Mouse (Mus musculus) left cerebral cortex, postnatal 25 days (tissue): ENCODE data around the gene Sox6. TPM values are rescaled to one million over a fixed set of nuclear protein-coding genes. Genes with fewer than 3 reads are reported as not detected.
A peak's percentile ranks its signal among the peaks of the same experiment; 100 is the strongest.

Experiments used
- DNase-seq, 2 experiments: peaks; one replicate each; pipeline ENCODE4 v3.0.0; 2022; ENCODE audit warnings: low spot score in 2 of 2, mixed read lengths in 1 of 2
- intact Hi-C: fragments of 180-260 bp; cut with DNase I; formaldehyde crosslinking; loops from one replicate; pipeline ENCODE4 v1.15.1; 2025
- total RNA-seq, 2 experiments: library from RNA; stranded (reverse); gene quantifications; 2 replicates each; pipeline ENCODE4 v1.2.3; 2021

The Sox6 gene
- total RNA-seq, 2 experiments from 2014 or later = 25.7 to 33.0 TPM

GRCm38 (mm10) chr7:116002726-116003125 lies 35.9 kb downstream of the Sox6 start:
- no peak for DNase-seq
- intact Hi-C loops = no loop called here

- no peak for DNase-seq
- intact Hi-C loops = no loop called here
Measured at GRCm38 (mm10) chr7:115988109-115988779, 50.4 kb downstream of the Sox6 start.

GRCm38 (mm10) chr7:115985716-115986115 lies 52.9 kb downstream of the Sox6 start:
- intact Hi-C loops = no loop called here

DNA sequence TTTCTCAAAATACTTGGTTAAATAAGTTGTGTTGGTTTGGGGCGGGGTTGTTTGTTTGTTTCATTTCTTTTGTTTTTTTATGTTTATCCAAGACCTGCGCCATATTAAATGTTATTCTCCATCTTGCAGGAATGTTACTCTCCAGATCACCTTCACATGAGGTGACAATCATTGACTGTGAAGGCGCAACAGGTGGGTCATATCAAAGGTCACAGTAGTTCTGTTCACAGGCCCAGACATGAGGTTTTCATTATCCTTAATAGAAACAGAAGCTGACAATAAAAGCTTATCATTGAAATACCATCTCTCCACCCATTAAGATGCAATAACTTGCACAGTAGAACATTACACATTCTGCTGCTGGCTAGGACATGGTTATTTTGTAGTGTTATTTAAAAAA lies 54.5 kb downstream of the Sox6 start:
- DNase-seq = no peak
- intact Hi-C loops = no loop called here

More at GRCm38 (mm10) chr7:115985716-115986115, 52.9 kb downstream of the Sox6 start:
- no peak for DNase-seq

DNA sequence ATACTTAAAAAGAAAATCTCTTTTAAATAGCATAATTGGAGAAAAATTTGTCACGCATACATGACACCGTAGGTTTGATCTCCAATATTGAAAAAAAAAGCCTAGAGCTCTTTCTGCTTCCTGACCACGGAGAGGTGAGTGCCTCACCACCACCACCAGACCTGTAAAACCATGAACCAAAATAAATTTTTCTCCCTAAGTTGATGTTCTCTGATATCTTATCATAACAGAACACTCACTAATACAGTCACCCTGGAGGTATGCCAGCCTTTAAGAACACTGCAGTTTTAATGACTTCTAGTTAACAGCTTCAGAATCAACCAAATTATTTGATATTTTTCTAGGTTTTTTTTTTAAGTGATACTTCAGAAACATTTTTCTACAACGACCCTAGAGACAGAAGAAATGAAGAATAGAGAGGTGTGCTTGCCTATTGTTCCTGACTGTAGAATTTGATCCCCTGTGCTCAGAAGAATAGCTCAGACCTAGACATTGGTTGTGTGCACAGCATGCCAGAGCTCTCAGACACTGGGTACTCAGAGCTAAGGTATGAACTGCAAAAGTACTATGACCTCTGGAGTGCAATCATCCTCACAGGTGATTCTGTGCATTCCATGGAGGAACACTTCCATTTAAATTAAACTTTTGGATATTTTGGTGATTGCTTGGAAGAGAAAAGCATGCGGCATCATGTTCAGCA lies 58.6 kb downstream of the Sox6 start:
- intact Hi-C loops = no loop called here
- DNase-seq = no peak

DNA sequence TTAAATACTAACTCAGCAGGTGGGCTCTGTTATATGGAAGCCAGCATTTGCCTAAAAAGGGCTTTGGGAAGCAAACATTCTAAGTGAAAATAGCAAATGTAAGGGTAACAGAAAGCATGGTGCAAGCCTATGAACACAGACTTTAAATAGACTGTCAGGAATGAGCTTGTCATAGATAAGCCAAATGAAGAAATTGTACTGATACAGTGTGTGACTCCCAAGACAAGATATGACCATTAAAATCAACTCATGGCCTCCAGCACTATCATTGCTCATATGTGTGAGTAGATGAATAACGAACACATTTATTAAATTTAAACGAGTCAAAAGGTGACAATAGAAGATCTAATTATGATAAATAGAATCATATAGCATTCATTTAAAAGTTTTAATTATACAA lies 64.1 kb downstream of the Sox6 start:
- intact Hi-C loops = no loop called here
- no peak for DNase-seq

DNA sequence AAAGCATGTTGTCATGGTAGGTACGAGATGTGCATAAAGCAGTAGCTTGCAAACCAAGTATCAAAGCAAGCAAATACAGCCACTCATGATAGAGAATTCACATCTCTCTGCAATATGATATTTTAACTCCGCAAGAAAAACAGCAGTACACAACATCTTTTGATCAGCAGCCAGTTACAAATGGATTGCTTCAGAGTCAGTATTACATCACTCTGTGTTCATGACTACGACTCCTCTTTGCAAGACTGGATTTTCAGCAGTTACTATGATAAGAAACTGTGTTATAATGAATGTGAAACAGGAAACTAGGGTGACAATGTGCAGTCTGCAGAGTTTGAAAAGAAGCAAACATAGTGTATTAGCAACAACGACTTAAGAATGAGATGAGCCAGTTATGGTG lies 71.4 kb downstream of the Sox6 start:
- DNase-seq = no peak
- intact Hi-C loops = no loop called here

DNA sequence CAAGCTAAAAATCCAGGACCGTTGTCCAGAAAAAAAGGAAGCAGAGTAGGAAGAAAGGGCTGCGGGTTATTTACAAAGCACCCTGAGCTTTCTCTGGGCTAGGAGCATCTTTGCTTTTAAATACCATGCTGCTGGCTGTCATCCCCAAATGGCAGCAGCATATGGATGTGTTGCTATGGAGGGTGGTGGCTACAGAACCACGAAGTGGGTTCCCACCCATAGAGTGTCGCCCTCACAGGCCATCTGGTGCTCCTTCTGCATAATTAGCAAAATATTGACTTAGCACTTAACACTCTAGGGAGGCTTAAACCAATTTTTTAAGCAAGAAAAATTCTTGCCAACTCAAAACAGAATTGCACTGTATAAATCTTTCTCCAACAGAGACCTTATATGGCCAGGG lies 72.4 kb downstream of the Sox6 start:
- peak; percentile 40 to 86 for DNase-seq
- intact Hi-C loops = no loop called here

DNA sequence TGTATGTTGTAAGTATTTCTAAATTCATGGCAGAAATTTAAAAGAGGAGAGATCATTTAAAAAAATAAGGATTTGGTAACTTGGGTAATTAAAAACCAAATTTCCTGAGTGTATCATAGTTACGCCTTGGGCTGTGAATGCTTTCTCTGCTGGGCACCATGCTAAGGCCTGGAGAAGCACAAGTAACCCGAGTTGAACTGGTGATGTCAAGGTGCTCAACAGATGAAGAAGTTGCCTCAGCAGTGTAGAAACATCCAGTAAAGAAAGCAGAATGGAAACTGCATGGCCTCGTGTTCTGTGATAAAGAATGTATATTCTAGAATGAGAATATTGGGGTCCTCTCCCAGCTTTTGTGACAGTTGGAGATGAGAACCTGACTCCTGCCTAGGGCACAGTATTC lies 85.5 kb downstream of the Sox6 start:
- DNase-seq = no peak
- intact Hi-C loops = no loop called here

DNA sequence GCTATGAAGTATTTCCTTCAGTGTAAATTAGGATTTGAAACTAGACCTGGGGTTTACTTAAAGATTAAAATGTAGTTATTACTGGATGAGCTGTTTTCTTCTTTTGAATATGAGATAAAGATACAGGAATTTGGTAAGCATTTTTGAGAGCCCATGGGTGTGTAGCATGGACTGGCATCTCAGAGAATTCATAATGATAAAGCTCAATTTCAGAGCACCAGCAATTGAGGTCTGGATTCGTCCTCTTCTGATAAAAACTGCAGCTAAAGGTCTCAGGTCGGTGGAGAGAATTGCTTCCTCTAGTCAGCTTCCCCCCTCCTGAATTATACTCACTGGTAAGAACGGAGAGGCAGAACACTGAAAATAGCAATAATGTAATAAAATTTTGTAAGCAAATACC lies 86.4 kb downstream of the Sox6 start:
- intact Hi-C loops = no loop called here
- no peak for DNase-seq

- intact Hi-C loops = no loop called here
- DNase-seq = no peak
Measured at GRCm38 (mm10) chr7:115951689-115952088, 86.9 kb downstream of the Sox6 start.

DNA sequence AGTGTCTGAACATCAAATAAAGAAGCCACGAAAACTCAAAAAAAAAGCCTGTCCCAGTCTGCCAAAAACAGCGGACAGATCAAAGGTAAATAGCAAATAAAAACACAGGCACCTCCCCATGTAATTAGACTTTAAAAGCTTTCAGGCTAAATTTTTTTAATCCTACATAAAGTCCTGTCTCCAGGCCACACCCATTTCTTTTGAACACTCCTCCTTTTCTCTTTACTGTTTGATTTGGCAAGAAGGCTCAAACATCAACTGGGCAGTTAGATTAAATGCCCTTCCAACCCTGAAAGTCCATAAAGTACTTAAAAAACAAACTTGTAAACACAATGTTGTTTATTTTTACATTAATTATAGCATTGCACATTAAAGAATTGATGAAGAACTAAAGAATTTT lies 90.7 kb downstream of the Sox6 start:
- DNase-seq = no peak
- intact Hi-C loops = no loop called here

DNA sequence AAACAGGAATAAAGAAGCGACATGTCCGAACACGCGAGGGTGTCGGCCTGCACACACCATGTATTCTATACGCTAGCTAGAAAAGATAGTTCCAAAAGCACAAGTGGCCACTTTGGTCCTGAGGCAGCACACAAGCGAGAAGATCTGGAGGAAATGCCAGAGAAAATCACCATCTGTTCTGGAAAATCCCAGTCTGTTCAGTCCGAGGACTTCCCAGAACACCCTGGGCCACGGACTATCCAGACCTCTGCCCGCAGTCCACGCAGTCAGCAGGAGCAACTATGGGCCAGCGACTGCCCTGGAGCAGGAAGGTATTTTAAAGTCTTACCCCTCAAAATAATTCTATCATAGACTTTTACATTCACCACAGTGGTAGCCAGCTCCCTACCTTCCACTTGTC lies 92.0 kb downstream of the Sox6 start:
- no peak for DNase-seq
- intact Hi-C loops = no loop called here

- no peak for DNase-seq
- intact Hi-C loops = no loop called here
Measured at GRCm38 (mm10) chr7:115945516-115945915, 93.1 kb downstream of the Sox6 start.

DNA sequence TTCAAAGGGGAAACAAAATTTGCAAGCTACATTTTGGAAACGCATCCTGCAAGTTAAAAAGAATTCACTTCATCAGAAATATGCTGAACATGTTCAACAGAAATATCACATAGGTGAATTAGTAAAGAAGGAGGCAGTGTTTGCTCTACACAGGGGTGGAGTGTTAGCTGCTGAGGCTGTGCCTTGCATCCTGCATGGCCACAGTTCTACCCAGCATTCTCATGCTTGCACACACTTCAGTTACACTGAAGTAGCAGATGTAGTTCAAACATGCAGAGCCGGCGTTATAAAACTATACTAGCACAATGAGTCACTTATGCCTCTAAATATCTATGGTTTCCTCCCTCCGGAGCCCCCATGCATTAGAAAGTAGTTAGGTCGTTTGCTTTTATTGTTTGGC lies 94.3 kb downstream of the Sox6 start:
- intact Hi-C loops = no loop called here
- no peak for DNase-seq

- intact Hi-C loops = no loop called here
- no peak for DNase-seq
Measured at GRCm38 (mm10) chr7:115941766-115942165, 96.8 kb downstream of the Sox6 start.

DNA sequence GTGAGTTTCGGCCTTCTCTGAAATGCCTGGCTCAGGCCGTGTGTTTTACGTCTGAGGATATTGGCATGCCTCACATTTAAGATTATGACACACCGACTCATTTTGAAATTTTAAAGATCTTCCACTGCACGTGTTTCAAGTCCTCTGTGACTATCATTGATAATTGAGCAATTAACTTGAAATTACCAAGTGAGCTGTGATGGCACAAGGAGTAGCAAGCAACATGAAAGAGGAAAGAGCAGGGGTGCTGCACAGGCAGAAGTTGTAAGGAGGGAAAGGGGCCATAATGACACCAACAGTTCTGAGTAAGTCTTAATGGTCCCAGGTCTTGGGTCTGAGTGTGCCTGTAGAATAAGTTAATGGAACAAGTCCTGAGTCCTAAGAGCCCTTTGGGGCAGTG lies 99.3 kb downstream of the Sox6 start:
- intact Hi-C loops = no loop called here
- no peak for DNase-seq

DNA sequence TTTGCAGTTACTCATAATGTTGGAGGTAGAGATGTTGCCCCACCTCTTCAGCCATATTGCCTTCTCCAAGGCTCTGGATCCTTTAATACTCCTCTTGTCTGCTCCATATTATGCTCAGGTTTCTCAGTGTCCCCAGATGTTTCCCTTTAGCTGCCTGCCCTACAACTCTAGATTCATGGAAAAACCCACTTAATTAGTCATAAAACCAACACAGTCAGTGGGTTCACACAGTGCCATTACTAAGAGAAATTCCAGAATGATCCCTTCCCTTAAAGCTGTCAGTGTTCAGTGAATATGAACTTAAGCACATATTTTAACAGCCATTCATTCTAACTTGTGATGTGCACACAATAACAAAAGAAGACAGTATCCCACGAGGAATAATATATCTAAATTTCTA lies 101.7 kb downstream of the Sox6 start:
- intact Hi-C loops = no loop called here
- DNase-seq = no peak

GRCm38 (mm10) chr7:115915338-115915737 lies 123.3 kb downstream of the Sox6 start:
- no peak for DNase-seq
- intact Hi-C loops = no loop called here

- intact Hi-C loops = no loop called here
- DNase-seq = no peak
Measured at GRCm38 (mm10) chr7:115910313-115910712, 128.3 kb downstream of the Sox6 start.

DNA sequence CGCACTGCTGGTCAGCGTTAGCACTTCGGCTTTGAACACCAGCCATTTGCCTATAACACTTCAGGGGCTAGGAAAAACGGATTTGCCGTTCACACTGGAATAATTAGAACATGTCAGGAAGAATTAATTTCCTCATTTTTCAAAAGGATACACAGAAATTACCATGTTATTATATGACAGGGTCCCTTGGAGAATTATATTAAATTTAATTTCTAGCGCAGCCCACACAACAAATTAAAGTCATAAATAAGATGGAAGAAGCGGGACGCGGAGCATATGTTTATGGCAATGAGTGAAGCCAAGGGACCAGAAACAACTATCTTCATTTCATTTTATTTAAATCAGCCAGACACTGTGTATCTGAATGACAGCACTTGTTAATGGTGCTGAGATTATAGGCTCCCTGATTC lies 133.8 kb downstream of the Sox6 start:
- DNase-seq = no peak
- intact Hi-C loops = no loop called here
